Mouse (Mus musculus) kidney, postnatal 10 days (tissue): ENCODE data around the gene Cln6.
"Not testable (repeated sequence)": the region's sequence is repeated elsewhere in the genome, so short reads cannot be mapped to it uniquely, and the experiment has no call there.

Experiments
- DNase-seq: peaks from one replicate; pipeline ENCODE4 v3.0.0; 2021; ENCODE audit warnings: mixed read lengths

The Cln6 gene

GRCm38 (mm10) chr9:62838506-62839171 lies at the start of gene Cln6:
Gene Cln6 (plus strand): TSS chr9:62838785.
- peak; percentile 83 for DNase-seq

- no peak for DNase-seq
Observed at GRCm38 (mm10) chr9:62789856-62790255, 48.7 kb upstream of the Cln6 start.

GRCm38 (mm10) chr9:62799218-62799617 lies 39.4 kb upstream of the Cln6 start:
- DNase-seq = not testable (repeated sequence)

DNA sequence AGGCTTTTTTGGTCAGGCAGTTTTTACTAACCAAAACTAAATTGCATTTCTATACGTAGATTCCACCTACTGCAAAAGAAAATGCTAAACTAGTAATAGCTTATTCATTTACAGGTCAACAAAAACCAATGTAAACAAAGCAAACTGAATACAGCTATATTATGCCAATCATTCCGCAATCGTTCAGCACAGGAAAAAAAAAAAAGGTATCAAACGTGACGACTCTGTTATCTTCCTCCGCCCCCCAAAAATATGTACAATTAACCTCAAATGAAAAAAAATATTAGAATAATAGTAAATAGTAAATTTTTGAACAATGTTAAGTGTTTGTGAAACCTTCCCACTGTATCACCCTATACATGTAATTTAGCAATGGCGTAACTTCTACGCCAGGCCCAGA lies 28.5 kb upstream of the Cln6 start:
- no peak for DNase-seq

- no peak for DNase-seq
Observed at GRCm38 (mm10) chr9:62810543-62811515, 27.8 kb upstream of the Cln6 start.

DNA sequence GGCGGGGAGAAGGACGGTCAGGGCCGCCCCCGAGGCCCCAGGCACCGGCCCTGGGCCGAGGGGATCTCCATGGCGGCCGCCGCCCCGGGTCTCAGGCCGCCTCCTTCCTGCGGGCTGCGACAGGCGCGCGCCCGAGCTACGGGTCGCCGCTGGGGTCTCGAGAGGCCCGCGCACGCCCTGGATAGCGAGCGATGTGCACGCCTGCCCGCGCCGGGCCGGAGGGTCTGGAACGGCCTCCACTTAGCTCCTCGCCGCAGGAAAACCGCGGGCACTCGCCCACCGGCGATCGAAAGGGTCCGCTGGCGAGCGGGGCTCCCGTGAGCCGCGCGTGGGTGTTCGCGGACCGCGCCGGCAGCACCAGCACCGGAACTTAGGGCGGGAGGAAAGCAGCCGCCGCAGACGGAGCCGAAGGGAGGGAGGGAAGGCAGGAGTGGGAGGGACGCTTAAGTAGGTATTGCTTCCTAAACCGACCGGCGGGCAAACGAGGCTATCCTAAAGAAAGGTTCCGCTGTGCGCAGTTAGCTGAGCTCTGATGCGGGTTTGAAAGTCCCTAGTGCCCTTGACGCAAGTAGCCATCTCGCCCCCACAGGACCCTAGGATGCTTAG lies 27.0 kb upstream of the Cln6 start, which contains the start of gene Fem1b:
Fem1b (minus strand) TSS at position 419 of the 606 bp plus-strand sequence.
- DNase-seq = peak; percentile 93

- DNase-seq = no peak
Observed at GRCm38 (mm10) chr9:62812216-62813049, 26.2 kb upstream of the Cln6 start.

- no peak for DNase-seq
Observed at GRCm38 (mm10) chr9:62814751-62815150, 23.8 kb upstream of the Cln6 start.

GRCm38 (mm10) chr9:62816323-62817098 lies 22.1 kb upstream of the Cln6 start:
- no peak for DNase-seq

DNA sequence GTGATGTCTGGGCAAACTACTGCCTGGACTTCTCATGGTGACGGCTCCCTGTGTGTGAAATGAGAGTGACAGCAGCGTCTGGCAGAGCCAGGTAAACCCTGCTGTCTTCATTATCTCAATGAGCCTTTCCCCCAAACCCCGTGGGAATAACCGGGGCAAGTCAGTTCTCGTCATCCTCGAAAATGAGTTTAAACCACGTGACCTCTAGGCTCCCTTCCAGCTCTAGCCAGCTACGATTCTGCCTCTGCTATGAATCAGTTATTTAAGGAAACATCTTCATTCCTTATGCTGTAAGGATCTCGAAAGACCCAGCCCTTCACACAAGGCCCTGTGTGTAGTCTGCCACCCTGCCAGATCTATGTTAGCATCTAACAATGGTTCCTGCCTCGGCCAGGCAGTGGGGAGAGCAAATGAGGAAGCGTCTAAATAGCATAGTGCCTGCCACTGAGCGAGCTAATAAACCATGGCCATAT lies 21.4 kb upstream of the Cln6 start:
- peak; percentile 48 for DNase-seq

DNA sequence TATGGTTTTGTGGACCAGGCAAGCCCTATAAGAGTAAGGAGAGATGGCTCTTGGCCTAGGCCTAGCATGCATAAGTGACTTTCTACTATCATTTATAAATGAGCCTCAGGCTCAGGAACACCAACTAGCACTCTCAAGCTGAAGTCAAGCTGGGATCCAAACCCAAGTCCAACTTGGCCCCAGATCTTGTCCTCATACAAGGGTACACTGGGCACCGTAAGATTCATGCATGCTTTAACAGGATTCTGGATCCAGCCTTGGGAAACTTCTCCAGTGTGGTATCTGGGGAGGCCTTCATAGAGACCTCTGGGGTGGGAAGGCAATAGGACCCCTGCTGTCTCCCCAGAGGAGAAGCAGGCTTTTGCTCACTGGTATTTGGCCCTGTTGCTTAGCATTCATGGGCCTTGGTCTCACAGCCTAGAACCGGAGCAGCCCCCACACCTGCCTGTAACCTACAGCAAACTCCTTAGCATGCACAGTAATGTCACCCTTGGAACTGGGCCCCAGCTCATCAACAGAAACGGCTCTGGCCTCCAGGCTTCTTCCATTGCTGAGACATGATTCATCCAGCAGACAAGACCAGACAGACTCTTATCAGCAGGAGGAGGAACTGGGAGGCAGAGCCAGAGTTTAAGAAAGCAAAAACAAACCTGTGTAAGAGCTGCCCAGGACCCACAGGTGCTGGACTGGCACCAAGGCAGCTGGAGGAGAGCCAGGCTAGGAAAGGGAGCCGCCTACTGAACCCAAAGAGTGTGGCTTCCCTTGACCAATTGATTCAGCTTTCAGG lies 20.6 kb upstream of the Cln6 start:
- peak; percentile 28 for DNase-seq

- DNase-seq = no peak
Observed at GRCm38 (mm10) chr9:62819494-62819893, 19.1 kb upstream of the Cln6 start.

DNA sequence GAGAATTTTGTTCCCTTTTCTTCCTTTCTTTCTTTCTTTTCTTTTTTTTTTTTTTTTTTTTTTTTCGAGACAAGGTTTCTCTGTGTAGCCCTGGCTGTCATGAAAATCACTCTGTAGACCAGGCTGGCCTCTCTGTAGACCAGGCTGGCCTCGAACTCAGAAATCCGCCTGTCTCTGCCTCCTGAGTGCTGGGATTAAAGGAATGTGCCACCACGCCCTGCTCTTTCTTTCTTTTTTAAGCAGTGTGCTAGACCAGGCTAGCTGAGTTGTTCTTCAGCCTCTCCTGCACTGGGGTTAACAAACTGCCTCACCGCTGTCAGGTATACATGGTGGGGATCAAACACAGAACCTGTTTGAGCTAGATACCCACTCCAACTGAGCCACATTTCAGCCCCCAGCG lies 18.7 kb upstream of the Cln6 start:
- DNase-seq = not testable (repeated sequence)

DNA sequence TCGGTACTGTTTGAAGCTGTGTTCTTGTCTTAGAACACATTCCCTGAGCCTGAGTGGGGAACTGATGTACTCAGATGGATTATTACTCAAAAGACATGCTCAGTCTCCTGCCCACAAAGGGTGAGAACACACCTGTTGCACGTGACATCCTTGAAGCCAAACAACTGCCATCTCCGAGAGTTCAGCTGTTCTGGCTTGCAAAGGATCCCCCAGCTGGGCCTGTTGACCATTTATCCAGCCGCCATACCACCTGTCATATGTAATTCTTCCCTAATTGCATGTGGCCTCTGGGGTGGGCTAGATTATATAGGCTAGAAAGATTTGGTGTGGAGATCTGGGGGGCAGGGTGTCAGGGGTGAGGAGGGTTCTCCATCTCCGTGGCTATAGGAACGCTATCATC lies 17.8 kb upstream of the Cln6 start:
- DNase-seq = no peak

DNA sequence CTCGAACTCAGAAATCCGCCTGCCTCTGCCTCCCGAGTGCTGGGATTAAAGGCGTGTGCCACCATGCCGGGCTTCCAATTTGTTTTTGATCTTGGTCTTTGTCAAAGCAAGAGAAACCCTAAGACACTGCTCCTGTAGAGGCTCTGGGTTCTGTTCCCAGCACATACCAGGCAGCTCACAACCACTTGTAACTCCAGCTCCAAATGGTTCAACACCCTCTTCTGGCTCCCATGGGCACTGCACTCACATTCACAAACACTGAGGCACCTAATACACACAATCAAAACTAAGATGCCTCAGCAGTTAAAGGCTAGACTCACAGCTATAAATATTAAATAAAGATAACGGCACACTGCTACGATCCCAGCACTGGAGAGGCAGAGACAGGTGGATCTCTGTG lies 16.8 kb upstream of the Cln6 start:
- DNase-seq = no peak

DNA sequence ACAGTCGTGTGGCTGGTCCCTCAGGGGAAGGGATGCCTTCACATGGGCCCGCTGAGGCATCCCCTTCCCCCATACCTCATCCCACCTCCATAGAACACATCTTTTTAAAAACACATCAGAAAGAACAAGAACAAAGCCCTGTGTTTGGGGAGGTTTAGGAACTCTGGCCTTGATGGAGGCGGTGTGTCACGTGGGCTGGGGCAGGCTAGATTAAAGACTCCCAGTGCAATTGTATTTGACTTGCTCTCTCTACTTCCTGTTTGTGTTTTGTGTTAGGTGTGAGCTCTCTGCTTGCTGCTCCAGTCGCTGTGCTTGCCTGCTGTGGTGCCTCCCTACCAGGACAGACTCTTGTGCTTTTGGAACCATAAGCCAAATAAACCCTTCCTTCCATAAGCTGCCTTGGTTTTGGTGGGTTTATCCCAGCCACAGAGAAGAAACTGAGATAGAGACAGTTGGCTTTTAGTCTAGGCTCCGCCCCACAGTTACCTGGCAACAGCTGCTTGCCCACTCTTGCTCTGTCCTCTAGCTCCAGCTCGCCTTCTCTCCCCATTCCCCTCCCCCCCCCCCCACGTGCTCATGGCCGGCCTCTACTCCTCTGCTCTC lies 12.7 kb upstream of the Cln6 start:
- DNase-seq = no peak

GRCm38 (mm10) chr9:62826456-62826855 lies 12.1 kb upstream of the Cln6 start:
- no peak for DNase-seq

- DNase-seq = no peak
Observed at GRCm38 (mm10) chr9:62827939-62828652, 10.5 kb upstream of the Cln6 start.

DNA sequence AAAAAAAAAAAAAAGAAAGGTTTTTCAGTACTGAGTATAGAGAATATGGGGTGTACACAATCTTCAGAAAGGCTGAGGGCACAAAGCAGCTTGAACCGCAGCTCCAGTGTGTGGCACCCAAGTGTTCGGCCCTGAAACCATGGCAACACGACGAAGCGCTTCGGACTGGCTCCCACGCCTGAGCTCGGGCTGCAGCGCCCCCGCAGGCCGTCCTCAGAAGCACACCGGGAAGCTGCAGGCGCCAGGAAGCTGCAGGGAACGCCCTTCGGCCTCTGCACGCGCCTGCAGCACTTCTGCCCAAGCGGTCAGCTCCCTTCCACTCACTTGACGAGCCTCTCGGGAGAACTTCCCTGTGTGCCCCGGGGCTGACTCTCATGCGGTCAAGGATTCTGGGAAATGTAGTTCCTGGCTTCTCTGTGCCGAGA lies 9.9 kb upstream of the Cln6 start:
- peak; percentile 98 for DNase-seq

DNA sequence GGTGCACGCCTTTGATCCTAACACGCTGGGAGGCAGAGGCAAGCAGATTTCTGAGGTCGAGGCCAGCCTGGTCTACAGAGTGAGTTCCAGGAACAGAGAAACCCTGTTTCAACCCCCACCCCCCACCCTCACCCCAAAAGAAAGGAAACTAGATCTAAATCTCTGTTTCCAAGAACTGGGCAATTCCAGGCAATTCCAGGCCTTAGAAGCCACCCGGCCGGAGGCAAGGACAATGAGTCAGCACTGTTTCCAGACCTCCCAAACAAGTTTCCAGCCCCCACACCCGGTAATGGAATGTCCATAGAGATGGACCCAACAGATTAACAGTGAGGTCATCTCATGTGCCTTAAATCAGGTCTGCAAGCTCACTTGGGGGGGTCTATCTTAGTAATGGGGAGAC lies 8.7 kb upstream of the Cln6 start:
- DNase-seq = no peak
